Mouse (Mus musculus): ENCODE data around the gene Ccser1. TPM values are rescaled to one million over a fixed set of nuclear protein-coding genes. Genes with fewer than 3 reads are reported as not detected.

Ccser1 gene
- polyA plus RNA-seq, 1 experiment from 2014 or later, result 25.1 TPM

DNA sequence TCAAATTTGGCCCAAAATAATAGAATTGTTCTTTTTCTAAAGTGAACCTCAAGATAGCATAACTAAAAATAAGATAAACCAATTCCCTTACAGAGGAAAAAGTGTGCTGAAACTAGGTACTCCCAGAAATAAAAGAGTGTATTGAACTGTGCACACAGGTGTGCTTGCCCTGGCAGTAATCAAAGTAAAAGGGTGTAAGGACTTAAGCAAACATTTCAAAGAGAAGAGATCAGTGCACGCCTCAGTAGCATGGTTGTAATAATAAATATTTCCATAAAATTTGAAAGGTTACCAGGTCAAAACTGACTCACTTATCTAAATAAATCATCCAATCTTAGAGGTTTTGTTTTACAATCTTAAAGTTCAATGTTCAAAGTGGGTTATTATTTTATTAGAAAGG, 1083.8 kb downstream of the Ccser1 start:
- WGBS, result 76% methylated on average over 1 of the region's 1 CpGs
- no peak overlapping the region for H3K4me3 ChIP-seq
- ATAC-seq (replicated peaks), result no peak
- no peak overlapping the region for H3K4me2 ChIP-seq
- no peaks in the 10 kb centered on the region for H3K27me3 ChIP-seq (replicated peaks)
- no peaks in the 10 kb centered on the region for H3K36me3 ChIP-seq (replicated peaks)
- H3K9ac ChIP-seq, result no peak overlapping the region
- no peaks in the 10 kb centered on the region for H3K4me1 ChIP-seq
- H3K9me3 ChIP-seq, result no peaks in the 10 kb centered on the region
- H3K27ac ChIP-seq, result no peak overlapping the region

DNA sequence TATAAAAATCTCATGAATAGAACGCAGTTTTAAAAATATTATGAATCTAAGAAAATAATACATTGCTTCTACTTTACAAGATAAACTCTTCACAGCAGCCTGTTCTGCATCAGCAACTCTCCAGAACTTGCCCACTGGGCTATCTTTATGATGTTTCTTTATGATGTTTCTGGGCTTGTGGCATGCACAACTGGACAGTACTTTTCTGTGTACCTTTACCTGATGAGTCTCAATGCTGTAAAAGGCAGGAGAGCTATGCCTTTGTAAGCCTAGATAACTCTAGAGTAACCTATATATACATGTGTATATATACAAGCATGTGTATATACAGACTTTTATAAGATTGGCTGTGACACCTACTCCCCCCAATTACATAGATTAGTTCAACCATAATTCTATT, 1084.4 kb downstream of the Ccser1 start:
- Histone ChIP-seq H3K27ac (no peak overlapping the region), H3K9ac (no peak overlapping the region), H3K9me3 (no peaks in the 10 kb centered on the region), H3K4me2 (no peak overlapping the region), H3K36me3 (replicated peaks) (no peaks in the 10 kb centered on the region), H3K27me3 (replicated peaks) (no peaks in the 10 kb centered on the region), H3K4me3 (no peak overlapping the region), H3K4me1 (no peaks in the 10 kb centered on the region)
- 86% methylated on average over 1 of the region's 1 CpGs for WGBS
- ATAC-seq (replicated peaks), result no peak

DNA sequence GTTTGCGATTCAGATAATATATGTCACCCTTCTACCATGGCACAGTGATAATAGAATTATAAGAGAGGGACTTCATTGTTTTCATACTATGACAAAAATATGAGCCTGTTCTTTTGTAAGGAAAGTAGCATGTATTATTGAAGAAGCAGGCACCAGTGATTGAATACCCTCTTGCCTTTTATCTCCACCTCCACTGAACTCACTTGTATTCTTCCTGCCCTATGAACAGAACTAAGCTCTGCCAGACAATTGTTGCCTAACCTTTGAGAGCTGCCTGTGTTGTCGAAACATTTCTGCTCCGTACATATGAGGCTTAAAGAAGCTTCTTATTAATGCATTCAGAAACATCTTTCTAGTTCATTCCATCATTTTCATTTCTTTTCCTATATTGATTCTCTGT, 1101.1 kb downstream of the Ccser1 start:
- peak; percentile 71 for ATAC-seq (replicated peaks)
- WGBS, result 40% methylated on average over 3 of the region's 3 CpGs
- 0 out of 2 replicates have a peak, but pooled peaks cover 3% of the 10 kb centered on the region for H3K4me1 ChIP-seq
- no peak overlapping the region for H3K9ac ChIP-seq
- H3K4me3 ChIP-seq, result no peak overlapping the region
- H3K27me3 ChIP-seq (replicated peaks), result no peaks in the 10 kb centered on the region
- H3K27ac ChIP-seq, result peak overlapping the region; percentile 15; the same call in 1 of the 2 replicates
- H3K4me2 ChIP-seq, result no peak overlapping the region
- no peaks in the 10 kb centered on the region for H3K36me3 ChIP-seq (replicated peaks)
- no peaks in the 10 kb centered on the region for H3K9me3 ChIP-seq

DNA sequence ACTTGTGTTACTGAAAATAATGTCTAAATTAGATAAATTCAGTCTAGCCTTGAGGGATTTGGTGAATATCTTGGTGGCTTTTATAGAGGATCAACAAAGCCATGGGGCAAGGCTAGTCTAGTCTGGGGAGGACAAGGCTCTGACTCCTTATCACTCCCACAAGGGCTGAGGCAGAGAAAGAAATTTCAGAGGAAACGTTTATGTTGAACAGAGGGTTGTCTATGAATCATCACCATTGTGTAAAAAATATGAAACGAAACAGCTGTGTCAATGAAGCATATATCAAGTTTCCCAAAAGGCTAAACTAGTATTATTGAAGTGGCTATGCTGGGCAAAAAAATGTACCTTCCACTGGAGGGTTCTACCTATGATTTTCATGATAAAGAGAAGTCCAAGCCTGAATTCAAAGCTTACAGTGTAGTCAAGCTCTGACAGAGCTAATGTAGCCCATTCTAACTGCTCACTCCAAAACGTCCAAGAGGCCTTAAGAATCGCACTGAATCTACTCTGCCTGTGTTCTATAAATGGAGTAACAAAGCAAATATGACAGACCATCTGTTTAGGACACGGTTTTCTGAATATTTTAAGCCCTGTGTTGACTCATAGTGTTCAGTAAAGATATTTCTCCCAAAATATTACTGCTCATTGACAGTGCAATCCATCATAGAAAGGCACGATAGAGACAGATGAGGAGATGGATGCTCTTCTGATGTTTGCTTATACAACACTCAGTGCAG, 1121.6 kb downstream of the Ccser1 start:
- 77% methylated on average over 6 of the region's 6 CpGs for WGBS
- ATAC-seq (replicated peaks), result no peak
- Histone ChIP-seq H3K4me2 (no peak overlapping the region), H3K27me3 (replicated peaks) (no peaks in the 10 kb centered on the region), H3K9ac (no peak overlapping the region), H3K36me3 (replicated peaks) (no peaks in the 10 kb centered on the region), H3K4me3 (no peak overlapping the region), H3K4me1 (no peaks in the 10 kb centered on the region), H3K27ac (no peak overlapping the region), H3K9me3 (no peaks in the 10 kb centered on the region)

DNA sequence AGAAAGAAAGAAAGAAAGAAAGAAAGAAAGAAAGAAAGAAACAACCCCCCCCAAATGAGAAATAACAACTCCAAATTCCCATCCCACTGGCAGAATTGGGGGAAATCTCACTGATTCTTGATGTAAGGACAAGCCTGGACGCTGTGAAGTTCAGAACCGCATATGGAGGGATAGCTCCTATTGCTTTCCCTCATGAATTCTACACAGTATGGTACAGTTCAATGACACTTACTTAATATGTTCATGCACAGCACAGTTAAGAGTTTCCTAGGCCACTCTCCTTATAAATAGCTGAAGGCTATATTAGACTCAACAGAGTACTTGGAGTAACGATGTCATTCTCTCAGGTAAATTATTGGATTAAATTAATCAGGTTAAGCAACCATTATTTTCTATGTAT, 1138.5 kb downstream of the Ccser1 start:
- no peaks in the 10 kb centered on the region for H3K36me3 ChIP-seq (replicated peaks)
- WGBS, result 85% methylated on average over 3 of the region's 3 CpGs
- no peak overlapping the region for H3K9ac ChIP-seq
- H3K27me3 ChIP-seq (replicated peaks), result no peaks in the 10 kb centered on the region
- no peak overlapping the region for H3K4me3 ChIP-seq
- no peak for ATAC-seq (replicated peaks)
- no peaks in the 10 kb centered on the region for H3K9me3 ChIP-seq
- H3K4me1 ChIP-seq, result no peaks in the 10 kb centered on the region
- no peak overlapping the region for H3K27ac ChIP-seq
- H3K4me2 ChIP-seq, result no peak overlapping the region

DNA sequence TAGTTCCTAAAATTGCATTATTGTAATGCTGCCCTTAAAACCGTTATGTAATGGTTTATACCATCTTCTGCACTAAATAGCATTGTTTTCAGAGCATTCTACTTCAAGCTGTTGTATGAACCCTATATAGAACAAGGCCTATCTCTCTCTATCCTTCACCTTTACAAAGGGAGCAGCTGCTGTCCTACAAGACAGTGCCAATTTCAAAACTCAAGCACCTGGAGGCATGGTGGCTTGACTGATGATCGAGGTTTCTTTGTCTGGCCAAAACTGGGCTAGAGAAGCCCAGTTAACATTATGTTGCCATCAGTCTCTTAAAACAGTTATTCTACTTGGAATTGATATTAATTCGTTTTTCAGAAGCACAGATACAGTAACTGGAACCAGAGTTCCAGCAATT, 1160.2 kb downstream of the Ccser1 start:
- no peaks in the 10 kb centered on the region for H3K9me3 ChIP-seq
- WGBS, result 64% methylated on average over 3 of the region's 3 CpGs
- H3K4me1 ChIP-seq, result no peaks in the 10 kb centered on the region
- no peak overlapping the region for H3K4me3 ChIP-seq
- H3K27ac ChIP-seq, result no peak overlapping the region
- H3K36me3 ChIP-seq (replicated peaks), result no peaks in the 10 kb centered on the region
- no peak for ATAC-seq (replicated peaks)
- no peak overlapping the region for H3K9ac ChIP-seq
- H3K27me3 ChIP-seq (replicated peaks), result no peaks in the 10 kb centered on the region
- H3K4me2 ChIP-seq, result no peak overlapping the region

DNA sequence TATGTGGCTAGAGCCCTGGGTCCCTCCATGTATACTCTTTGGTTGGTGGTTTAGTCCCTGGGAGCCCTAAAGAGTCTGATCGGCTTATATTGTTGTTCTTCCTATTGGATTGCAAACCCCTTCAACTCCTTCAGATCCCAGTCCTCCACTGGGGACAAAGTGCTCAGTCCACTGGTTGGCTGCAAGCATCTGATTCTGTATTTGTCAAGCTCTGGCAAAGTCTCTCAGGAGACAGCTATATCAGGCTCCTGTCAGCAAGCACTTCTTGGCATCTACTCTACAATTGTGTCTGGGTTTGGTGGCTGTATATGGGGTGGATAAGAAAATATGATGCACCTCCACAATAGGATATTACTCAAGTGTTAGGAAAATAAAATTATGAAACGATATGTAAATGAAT, 1187.7 kb downstream of the Ccser1 start:
- Histone ChIP-seq H3K4me2 (no peak overlapping the region), H3K4me3 (no peak overlapping the region), H3K27ac (no peak overlapping the region), H3K36me3 (replicated peaks) (no peaks in the 10 kb centered on the region), H3K4me1 (no peaks in the 10 kb centered on the region), H3K9ac (no peak overlapping the region), H3K9me3 (no peaks in the 10 kb centered on the region), H3K27me3 (replicated peaks) (no peaks in the 10 kb centered on the region)
- 87% methylated on average over 2 of the region's 2 CpGs for WGBS
- no peak for ATAC-seq (replicated peaks)

Measured in midbrain, embryonic 15.5 days (tissue).